Mouse (Mus musculus): Measurements from ENCODE around the gene Axin2. TPM values are rescaled to one million over a fixed set of nuclear protein-coding genes. Genes with fewer than 3 reads are reported as not detected.

Gene Axin2
- polyA plus RNA-seq, 1 experiment from 2014 or later, result 3.6 TPM

- DNase-seq (ENCODE audit: low spot score), result no peak
Measured at GRCm38 (mm10) chr11:108902303-108902702, 17.8 kb upstream of the Axin2 start.

- DNase-seq (ENCODE audit: low spot score), result no peak
Measured at GRCm38 (mm10) chr11:108906590-108907254, 13.4 kb upstream of the Axin2 start.

- no peak for DNase-seq (ENCODE audit: low spot score)
Measured at GRCm38 (mm10) chr11:108909396-108910195, 10.6 kb upstream of the Axin2 start.

- DNase-seq (ENCODE audit: low spot score), result no peak
Measured at GRCm38 (mm10) chr11:108910328-108910886, 9.7 kb upstream of the Axin2 start.

GRCm38 (mm10) chr11:108910903-108911302 is 9.2 kb upstream of the Axin2 start:
- DNase-seq (ENCODE audit: low spot score), result peak; percentile 87

- DNase-seq (ENCODE audit: low spot score), result no peak
Measured at GRCm38 (mm10) chr11:108912174-108912573, 8.0 kb upstream of the Axin2 start.

GRCm38 (mm10) chr11:108917422-108918324 is 2.5 kb upstream of the Axin2 start:
- DNase-seq (ENCODE audit: low spot score), result no peak

- peak; percentile 93 for DNase-seq (ENCODE audit: low spot score)
Measured at GRCm38 (mm10) chr11:108920636-108921505, 722 bp downstream of the Axin2 start.

GRCm38 (mm10) chr11:108921506-108922455 is 1.6 kb downstream of the Axin2 start:
- peak; percentile 24 for DNase-seq (ENCODE audit: low spot score)

- no peak for DNase-seq (ENCODE audit: low spot score)
Measured at GRCm38 (mm10) chr11:108922511-108923187, 2.5 kb downstream of the Axin2 start.

GRCm38 (mm10) chr11:108923188-108923575 is 3.0 kb downstream of the Axin2 start:
- no peak for DNase-seq (ENCODE audit: low spot score)

GRCm38 (mm10) chr11:108923781-108924180 is 3.6 kb downstream of the Axin2 start:
- no peak for DNase-seq (ENCODE audit: low spot score)

- no peak for DNase-seq (ENCODE audit: low spot score)
Measured at GRCm38 (mm10) chr11:108924346-108924745, 4.2 kb downstream of the Axin2 start.

- peak; percentile 88 for DNase-seq (ENCODE audit: low spot score)
Measured at GRCm38 (mm10) chr11:108925202-108925601, 5.1 kb downstream of the Axin2 start.

GRCm38 (mm10) chr11:108925826-108926225 is 5.7 kb downstream of the Axin2 start:
- no peak for DNase-seq (ENCODE audit: low spot score)

GRCm38 (mm10) chr11:108926345-108927092 is 6.4 kb downstream of the Axin2 start:
- DNase-seq (ENCODE audit: low spot score), result no peak

GRCm38 (mm10) chr11:108927093-108927444 is 6.9 kb downstream of the Axin2 start:
- DNase-seq (ENCODE audit: low spot score), result no peak

- no peak for DNase-seq (ENCODE audit: low spot score)
Measured at GRCm38 (mm10) chr11:108928096-108928495, 7.9 kb downstream of the Axin2 start.
